Mouse (Mus musculus): ENCODE data around the gene Ksr1. TPM values are rescaled to one million over a fixed set of nuclear protein-coding genes. Genes with fewer than 3 reads are reported as not detected.
A peak's percentile ranks its signal among the peaks of the same experiment; 100 is the strongest.

The Ksr1 gene
- total and polyA plus RNA-seq, 2 experiments, result 0.65 to 1.5 TPM

DNA sequence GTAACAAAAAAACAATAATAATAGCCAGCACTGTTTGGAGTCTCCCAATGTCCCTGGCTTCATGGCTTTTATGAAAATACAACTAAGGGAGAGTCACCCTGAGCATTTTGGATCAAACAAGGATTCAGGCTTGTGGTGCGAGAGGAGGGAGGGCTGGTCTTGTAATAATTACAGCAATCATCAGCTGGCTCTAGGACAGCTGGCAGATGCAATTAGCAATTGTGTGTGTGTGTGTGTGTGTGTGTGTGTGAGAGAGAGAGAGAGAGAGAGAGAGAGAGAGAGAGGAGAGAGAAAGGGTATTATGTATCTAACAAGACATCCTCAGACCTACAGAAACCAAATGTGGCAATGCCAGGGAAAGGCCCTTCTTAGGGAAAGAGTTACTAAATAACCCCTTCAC is 1.5 kb downstream of the Ksr1 start:
- Histone ChIP-seq H3K36me3 (ENCODE audit: control insufficient read depth, insufficient read depth, low read length) (no peaks in the 10 kb centered on the region), H3K79me2 (ENCODE audit: control insufficient read depth, insufficient read depth, low read length) (no peaks in the 10 kb centered on the region), H3K4me1 (ENCODE audit: control insufficient read depth, insufficient read depth, low read length) (peaks cover 4% of the 10 kb centered on the region), H3K27ac (replicated peaks; ENCODE audit: insufficient read depth, low read depth, low read length) (no peak overlapping the region), H3K27me3 (ENCODE audit: control insufficient read depth, insufficient read depth, low read length) (no peaks in the 10 kb centered on the region), H3K4me3 (ENCODE audit: insufficient read depth, low read depth, low read length) (0 out of 2 replicates have a peak overlapping the region, but pooled peaks have one; percentile 79), H3K9ac (ENCODE audit: low read depth, low read length) (0 out of 2 replicates have a peak overlapping the region, but pooled peaks have one; percentile 19)
- WGBS, result 35% methylated on average over 1 of the region's 1 CpGs
- TF ChIP-seq CTCF (IDR thresholded peaks at IDR 0.05; ENCODE audit: low read depth, low read length) (no peak), POLR2A (IDR thresholded peaks at IDR 0.05; ENCODE audit: extremely low read depth, insufficient read depth, low read length) (no peak)
- no peak for DNase-seq (ENCODE audit: extremely low read depth, low read depth, low spot score)

DNA sequence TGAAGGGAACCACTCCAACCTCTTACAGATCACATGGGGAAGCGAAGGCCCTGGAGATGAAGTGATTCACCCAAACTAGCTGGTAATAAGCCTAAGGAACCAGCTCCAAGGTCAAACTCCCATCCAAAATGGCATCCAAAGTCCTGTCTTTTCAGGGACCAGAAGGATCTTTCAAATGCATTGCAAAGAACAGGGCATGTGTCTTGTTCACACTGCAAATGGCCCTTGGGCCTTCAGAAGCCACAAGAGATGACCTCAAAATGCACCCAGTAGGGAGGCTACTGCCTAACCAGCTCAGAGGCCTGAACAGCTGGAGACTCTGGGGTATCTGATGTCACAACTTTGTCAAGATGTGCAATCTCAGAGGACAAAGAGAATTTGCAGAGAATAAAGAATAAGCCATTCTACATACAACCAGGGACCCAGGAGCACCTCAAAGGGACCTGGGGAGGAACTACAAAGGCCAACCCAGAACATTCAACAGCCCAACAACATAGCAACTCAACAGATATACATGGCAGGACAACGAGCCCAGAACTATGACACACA is 2.1 kb downstream of the Ksr1 start:
- Histone ChIP-seq H3K4me3 (ENCODE audit: insufficient read depth, low read depth, low read length) (no peak overlapping the region), H3K27me3 (ENCODE audit: control insufficient read depth, insufficient read depth, low read length) (no peaks in the 10 kb centered on the region), H3K36me3 (ENCODE audit: control insufficient read depth, insufficient read depth, low read length) (no peaks in the 10 kb centered on the region), H3K4me1 (ENCODE audit: control insufficient read depth, insufficient read depth, low read length) (peaks cover 4% of the 10 kb centered on the region), H3K27ac (replicated peaks; ENCODE audit: insufficient read depth, low read depth, low read length) (no peak overlapping the region), H3K79me2 (ENCODE audit: control insufficient read depth, insufficient read depth, low read length) (no peaks in the 10 kb centered on the region), H3K9ac (ENCODE audit: low read depth, low read length) (no peak overlapping the region)
- WGBS, result 81% methylated on average over 2 of the region's 2 CpGs
- TF ChIP-seq CTCF (IDR thresholded peaks at IDR 0.05; ENCODE audit: low read depth, low read length) (no peak), POLR2A (IDR thresholded peaks at IDR 0.05; ENCODE audit: extremely low read depth, insufficient read depth, low read length) (no peak)
- DNase-seq (ENCODE audit: extremely low read depth, low read depth, low spot score), result no peak

DNA sequence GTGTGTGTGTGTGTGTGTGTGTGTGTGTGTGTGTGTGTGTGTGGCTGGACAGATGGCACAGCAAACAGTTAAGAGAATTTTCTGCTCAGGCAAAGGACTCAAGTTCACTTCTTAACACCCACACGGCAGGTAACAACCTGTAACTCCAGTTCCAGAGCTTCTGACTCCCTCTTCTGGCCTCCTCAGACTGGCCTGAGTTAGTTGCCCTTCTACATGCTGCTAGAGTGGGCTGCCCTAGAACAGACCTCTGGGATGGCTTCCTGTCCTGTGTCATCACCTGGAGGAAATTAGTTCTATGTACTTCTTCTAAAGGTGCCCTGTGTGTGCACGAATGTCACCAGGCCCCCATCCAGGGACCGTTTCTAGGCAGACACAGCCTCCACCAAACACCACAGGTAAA is 2.9 kb downstream of the Ksr1 start:
- H3K4me3 ChIP-seq (ENCODE audit: insufficient read depth, low read depth, low read length), result no peak overlapping the region
- TF ChIP-seq POLR2A (IDR thresholded peaks at IDR 0.05; ENCODE audit: extremely low read depth, insufficient read depth, low read length), result no peak
- H3K27me3 ChIP-seq (ENCODE audit: control insufficient read depth, insufficient read depth, low read length), result no peaks in the 10 kb centered on the region
- no peaks in the 10 kb centered on the region for H3K79me2 ChIP-seq (ENCODE audit: control insufficient read depth, insufficient read depth, low read length)
- no peak for DNase-seq (ENCODE audit: extremely low read depth, low read depth, low spot score)
- WGBS, result 92% methylated on average over 3 of the region's 3 CpGs
- H3K9ac ChIP-seq (ENCODE audit: low read depth, low read length), result no peak overlapping the region
- no peaks in the 10 kb centered on the region for H3K36me3 ChIP-seq (ENCODE audit: control insufficient read depth, insufficient read depth, low read length)
- H3K27ac ChIP-seq (replicated peaks; ENCODE audit: insufficient read depth, low read depth, low read length), result no peak overlapping the region
- peaks cover 4% of the 10 kb centered on the region for H3K4me1 ChIP-seq (ENCODE audit: control insufficient read depth, insufficient read depth, low read length)

DNA sequence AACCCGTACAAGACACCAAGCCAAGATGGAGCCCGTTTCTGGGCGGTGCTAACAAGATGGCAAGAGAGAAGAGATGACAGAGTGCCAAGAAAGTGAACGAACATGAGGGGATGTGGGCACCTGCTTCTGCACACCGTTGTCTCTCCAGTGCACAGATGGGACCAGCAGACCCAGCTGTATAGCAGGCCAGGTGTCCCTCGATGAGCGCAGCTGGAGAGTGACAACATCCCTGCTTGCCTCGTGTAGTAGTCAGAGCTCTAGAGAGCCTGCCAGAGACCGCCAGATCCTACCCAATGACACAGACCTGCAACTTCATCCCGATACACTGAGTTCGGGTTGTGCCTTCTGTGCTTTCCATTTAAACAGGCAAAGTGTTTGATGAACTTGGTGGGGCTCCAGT is 3.8 kb downstream of the Ksr1 start:
- no peaks in the 10 kb centered on the region for H3K79me2 ChIP-seq (ENCODE audit: control insufficient read depth, insufficient read depth, low read length)
- peaks cover 4% of the 10 kb centered on the region for H3K4me1 ChIP-seq (ENCODE audit: control insufficient read depth, insufficient read depth, low read length)
- H3K9ac ChIP-seq (ENCODE audit: low read depth, low read length), result no peak overlapping the region
- H3K36me3 ChIP-seq (ENCODE audit: control insufficient read depth, insufficient read depth, low read length), result no peaks in the 10 kb centered on the region
- no peaks in the 10 kb centered on the region for H3K27me3 ChIP-seq (ENCODE audit: control insufficient read depth, insufficient read depth, low read length)
- WGBS, result 85% methylated on average over 11 of the region's 11 CpGs
- H3K4me3 ChIP-seq (ENCODE audit: insufficient read depth, low read depth, low read length), result no peak overlapping the region
- DNase-seq (ENCODE audit: extremely low read depth, low read depth, low spot score), result no peak
- TF ChIP-seq POLR2A (IDR thresholded peaks at IDR 0.05; ENCODE audit: extremely low read depth, insufficient read depth, low read length) (no peak), CTCF (IDR thresholded peaks at IDR 0.05; ENCODE audit: low read depth, low read length) (no peak)
- 0 out of 2 replicates have a peak overlapping the region, but pooled peaks have one; percentile 15 for H3K27ac ChIP-seq (replicated peaks; ENCODE audit: insufficient read depth, low read depth, low read length)

DNA sequence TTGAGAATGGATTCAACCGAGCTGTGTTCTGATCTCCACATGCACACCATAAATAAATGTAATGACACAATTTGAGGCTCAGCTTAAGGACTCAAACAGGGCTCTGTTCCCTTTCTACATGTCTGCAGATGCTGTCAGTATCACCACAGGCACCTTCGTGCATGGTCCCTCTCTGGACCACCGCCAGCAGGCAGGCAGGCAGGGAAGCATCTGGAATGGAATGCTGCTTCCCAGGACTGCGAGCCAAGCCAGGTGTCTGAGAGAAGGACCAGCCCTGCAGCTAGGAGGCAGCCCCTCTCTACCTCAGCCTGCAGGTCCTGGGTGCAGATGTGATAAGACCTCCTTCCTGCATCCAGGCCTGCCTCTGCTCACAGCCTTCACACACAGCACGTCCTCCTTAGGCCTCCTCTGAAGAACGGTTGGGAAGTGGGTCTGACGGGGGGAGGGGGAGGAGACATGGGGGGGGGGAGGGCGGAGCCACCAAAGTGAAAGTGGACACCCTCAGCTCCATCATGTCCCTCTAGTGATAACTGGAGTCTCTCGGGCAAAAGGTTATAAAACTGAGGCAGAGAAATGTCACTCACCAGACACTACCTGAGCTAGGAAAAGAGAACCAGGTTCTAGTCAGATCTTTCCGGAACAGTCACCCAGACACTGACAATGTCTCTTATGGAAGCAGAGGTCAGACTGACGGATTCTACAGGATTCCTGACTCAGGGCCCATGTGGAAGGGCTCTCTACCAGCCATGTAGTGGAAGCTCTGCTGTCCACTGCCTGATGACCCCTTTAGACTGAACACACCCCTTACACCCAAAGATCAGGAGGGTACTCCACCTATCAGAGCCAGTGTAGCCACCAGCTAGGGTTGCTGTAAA is 4.7 kb downstream of the Ksr1 start:
- no peaks in the 10 kb centered on the region for H3K27me3 ChIP-seq (ENCODE audit: control insufficient read depth, insufficient read depth, low read length)
- H3K27ac ChIP-seq (replicated peaks; ENCODE audit: insufficient read depth, low read depth, low read length), result no peak overlapping the region
- peaks cover 4% of the 10 kb centered on the region for H3K4me1 ChIP-seq (ENCODE audit: control insufficient read depth, insufficient read depth, low read length)
- no peaks in the 10 kb centered on the region for H3K36me3 ChIP-seq (ENCODE audit: control insufficient read depth, insufficient read depth, low read length)
- H3K9ac ChIP-seq (ENCODE audit: low read depth, low read length), result no peak overlapping the region
- H3K79me2 ChIP-seq (ENCODE audit: control insufficient read depth, insufficient read depth, low read length), result no peaks in the 10 kb centered on the region; the same call in 1 of the 2 replicates
- no peak for TF ChIP-seq POLR2A (IDR thresholded peaks at IDR 0.05; ENCODE audit: extremely low read depth, insufficient read depth, low read length)
- no peak for TF ChIP-seq CTCF (IDR thresholded peaks at IDR 0.05; ENCODE audit: low read depth, low read length)
- no peak for DNase-seq (ENCODE audit: extremely low read depth, low read depth, low spot score)
- H3K4me3 ChIP-seq (ENCODE audit: insufficient read depth, low read depth, low read length), result no peak overlapping the region
- 57% methylated on average over 11 of the region's 11 CpGs for WGBS

DNA sequence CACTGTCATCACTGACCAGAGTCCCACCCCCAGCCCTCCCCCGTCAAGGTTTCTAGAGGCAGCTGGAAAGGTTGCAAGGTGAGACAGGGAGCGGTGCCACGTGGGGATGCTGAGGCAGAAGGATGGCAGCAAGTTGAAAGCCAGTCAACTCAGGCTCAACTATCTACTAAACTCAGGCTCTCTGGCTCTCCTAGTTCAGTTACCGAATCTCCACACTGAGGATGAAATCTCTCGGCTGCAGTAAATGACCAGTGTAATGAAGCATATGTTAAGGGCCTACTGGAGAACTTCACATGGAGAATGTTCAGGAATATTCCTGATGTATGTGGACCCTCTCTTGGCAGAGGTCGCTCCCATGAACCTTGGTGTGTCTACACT is 5.7 kb downstream of the Ksr1 start:
- TF ChIP-seq POLR2A (IDR thresholded peaks at IDR 0.05; ENCODE audit: extremely low read depth, insufficient read depth, low read length) (no peak), CTCF (IDR thresholded peaks at IDR 0.05; ENCODE audit: low read depth, low read length) (no peak)
- Histone ChIP-seq H3K27me3 (ENCODE audit: control insufficient read depth, insufficient read depth, low read length) (no peaks in the 10 kb centered on the region), H3K36me3 (ENCODE audit: control insufficient read depth, insufficient read depth, low read length) (no peaks in the 10 kb centered on the region), H3K79me2 (ENCODE audit: control insufficient read depth, insufficient read depth, low read length) (no peaks in the 10 kb centered on the region; the same call in 1 of the 2 replicates), H3K4me1 (ENCODE audit: control insufficient read depth, insufficient read depth, low read length) (peaks cover 4% of the 10 kb centered on the region), H3K9ac (ENCODE audit: low read depth, low read length) (no peak overlapping the region), H3K4me3 (ENCODE audit: insufficient read depth, low read depth, low read length) (no peak overlapping the region), H3K27ac (replicated peaks; ENCODE audit: insufficient read depth, low read depth, low read length) (no peak overlapping the region)
- no peak for DNase-seq (ENCODE audit: extremely low read depth, low read depth, low spot score)
- WGBS, result 89% methylated on average over 6 of the region's 6 CpGs

Measured in liver, adult 2 months (tissue).